Mouse (Mus musculus): ENCODE measurements at regions not wholly inside any gene's neighbourhood (a gene's known extent, or its start where the extent isn't known, plus 50 kb on each side); places are given as distances from the start of the nearest gene placed in this dataset.

DNA sequence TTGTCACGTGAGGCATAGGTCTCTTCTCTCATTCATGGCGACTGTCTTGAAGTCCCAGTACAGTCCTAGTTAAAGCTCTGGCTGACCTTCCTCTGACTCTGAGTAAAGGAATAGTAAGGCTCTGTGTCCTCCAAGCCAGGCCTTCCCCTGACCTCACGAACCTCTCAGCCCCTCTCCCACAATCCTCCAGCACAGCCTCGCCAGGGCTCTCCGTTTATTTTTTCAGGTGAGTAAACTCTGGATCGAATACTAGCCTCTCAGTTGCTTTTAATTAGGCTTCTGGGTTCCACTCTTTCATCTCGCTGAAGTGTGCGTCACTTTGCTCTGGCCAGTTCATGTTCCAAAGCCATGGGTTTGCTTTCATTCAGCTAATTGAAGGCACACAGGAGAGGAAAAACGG lies 133.8 kb downstream of the Mylk4 start:
- no peak for DNase-seq (ENCODE audit: low spot score)

DNA sequence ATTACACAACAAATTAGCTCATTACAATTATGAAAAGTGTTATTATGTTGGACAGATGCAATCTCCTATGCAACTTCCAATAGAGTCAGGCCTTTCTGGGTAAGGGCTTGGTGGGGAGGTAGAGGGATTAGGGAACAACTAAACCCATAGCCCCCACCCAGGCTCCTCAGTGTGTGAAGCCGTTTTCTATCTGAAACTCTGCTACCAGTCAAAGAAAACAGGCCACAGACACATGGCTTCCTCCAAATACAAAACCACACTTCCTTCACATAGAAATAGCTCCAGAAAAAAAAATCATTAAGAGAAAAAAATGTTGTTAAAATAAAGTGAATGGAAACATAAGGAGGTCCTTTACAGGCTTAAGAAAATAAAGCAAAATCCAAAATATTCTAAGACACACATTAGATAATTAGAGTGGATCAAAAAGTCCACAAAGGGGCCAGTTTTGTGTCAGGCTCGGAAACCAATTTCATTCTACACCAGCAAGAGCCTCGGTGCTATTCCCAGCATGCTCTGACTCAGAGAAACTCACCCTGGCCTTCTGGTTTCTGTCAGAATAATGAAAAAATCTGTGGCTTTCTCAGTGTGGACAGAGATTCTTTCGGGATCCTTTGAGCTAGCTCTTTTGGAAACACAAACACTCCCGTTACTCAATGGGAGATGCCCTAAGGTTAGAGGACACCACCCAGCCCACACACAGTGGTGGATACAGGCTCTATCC lies 140.6 kb downstream of the Mylk4 start:
- DNase-seq (ENCODE audit: low spot score): no peak

DNA sequence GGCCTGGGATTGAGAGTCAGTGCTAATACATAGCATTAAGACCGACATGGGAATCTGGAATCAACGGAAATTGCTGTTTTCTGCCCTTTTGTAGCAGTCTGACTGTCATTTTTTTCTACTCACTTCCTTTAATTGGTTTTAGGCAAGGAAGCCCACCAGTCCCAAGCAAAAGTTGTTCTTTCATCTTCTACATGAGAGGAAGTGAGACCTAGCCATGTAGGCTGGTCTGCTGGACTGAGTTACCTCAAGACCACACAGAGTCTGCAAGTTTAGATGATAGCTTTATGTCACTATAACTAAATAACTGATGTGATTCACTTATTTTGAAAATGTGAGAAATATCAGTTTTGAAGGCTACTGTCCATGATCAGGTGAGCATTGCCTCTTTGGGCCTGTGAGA lies 142.8 kb downstream of the Mylk4 start:
- no peak for DNase-seq (ENCODE audit: low spot score)

DNA sequence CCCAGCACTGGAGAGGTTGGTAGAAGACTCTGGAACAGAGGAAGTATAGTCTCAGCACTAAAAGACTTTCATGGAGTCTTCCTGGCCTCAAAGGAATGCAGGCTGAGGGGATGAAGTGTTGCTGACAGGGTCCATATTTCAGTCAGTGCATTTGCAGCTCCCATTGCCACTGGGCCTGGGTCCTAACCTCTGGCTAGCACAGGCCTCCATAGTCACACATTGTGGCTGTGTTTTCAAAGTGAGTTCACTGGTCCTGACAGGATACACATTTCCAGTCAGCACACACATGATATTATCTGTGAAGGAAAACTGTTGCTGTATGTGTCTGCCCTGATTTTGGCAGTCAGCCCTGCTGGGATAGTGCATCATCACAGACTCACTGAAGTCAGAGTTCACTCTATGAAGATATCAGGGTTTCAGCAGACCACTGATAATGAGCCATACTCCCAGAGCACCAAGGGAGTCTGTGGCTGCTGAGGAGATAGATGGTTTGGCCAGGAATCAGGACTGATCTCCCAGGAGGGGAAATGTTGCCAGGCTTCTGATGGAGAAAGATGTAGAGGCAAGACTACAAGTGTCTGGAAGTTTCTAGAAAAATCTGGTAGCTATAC lies 153.5 kb downstream of the Mylk4 start:
- DNase-seq (ENCODE audit: low spot score): no peak

DNA sequence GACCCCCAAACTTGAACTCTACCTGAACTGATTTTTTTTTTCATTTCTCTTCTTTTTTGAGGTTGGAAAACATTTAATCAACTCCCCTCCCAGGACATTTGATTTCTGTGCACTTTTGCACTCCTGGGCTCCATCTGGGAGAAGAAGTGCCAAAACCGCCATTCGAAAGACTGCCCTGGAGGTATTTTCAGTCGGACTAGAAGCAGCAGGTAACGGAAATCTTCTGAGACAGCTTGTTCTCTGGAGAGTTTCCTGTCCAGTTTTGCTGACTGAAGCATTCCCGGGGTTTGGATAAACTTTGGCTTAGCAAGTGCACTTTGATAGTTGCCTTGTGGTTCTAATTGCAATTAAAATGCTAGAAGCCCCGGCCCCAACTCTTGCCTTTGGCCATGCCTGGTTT lies 169.8 kb downstream of the Mylk4 start:
- no peak for DNase-seq (ENCODE audit: low spot score)

DNA sequence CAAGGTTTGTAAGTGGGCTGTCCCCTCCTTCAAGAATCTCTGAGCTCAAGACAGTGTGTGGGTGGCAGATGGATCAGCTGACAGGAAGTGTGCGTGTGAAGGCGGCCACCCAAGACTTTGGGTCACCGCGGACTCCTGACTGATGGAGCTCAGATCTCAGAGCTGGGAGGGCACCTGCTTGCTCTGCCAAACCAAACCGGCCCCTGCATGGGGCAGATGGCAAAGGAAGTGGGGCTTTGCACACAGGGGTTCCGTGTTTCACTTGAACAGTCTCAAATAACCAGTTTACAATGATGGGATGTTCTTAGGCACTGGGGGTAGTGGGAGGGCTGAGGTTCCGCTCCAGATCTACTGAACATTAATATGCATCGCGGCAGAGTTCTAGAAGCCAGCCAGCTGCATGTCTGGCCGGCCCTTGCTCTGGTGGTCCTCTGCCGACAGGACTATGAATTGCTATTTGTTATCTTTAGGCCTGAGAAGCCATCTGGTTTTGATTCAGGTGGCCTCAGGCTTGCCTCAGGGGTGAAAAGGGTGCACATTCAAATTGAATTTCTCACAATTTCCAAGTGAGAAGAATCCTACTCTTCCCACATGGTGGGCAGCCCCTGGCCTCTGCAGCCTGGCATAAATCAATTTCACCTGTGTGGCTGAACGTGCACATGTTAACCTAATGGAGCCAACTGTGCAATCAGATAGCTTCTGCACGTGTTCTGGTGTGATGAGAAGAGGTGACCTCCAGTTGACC lies 172.0 kb downstream of the Mylk4 start:
- DNase-seq (ENCODE audit: low spot score): no peak

DNA sequence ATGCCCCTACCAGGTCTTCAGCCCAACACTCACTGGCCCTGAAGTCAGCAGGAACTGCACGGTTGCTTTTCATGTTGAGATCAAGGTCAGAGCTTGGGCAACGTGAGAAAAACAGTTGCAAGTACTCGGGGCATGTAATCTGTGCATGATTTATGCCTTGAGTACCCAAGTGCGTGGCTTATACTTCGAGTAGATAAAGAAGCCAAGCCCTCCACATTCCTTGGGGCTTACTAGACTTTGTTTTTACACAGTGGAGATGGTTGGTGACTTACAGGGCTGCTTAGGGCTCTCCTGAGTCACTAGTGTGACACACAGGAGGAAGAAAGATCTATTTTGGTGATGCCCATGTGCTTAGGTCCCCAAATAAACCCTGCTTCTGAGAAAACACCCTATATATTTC lies 172.8 kb downstream of the Mylk4 start:
- DNase-seq (ENCODE audit: low spot score): no peak

DNA sequence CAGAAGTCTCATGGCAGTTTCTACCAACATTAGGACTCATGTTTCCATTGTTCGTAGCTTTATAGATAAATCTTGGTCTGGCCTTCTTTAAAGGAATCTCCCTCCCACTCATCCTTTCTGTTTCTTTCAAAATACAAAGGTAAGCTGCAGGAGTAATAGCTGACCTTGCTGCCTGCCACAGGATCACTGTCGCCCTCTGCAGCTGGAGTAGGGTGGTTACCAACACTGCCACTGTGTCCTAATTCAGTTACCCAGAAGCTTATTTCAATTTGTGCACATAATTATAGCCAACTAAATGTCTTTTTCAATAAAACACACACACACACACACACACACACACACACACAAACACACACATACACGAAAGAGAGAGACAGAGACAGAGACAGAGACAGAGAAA lies 175.3 kb downstream of the Mylk4 start:
- no peak for DNase-seq (ENCODE audit: low spot score)

DNA sequence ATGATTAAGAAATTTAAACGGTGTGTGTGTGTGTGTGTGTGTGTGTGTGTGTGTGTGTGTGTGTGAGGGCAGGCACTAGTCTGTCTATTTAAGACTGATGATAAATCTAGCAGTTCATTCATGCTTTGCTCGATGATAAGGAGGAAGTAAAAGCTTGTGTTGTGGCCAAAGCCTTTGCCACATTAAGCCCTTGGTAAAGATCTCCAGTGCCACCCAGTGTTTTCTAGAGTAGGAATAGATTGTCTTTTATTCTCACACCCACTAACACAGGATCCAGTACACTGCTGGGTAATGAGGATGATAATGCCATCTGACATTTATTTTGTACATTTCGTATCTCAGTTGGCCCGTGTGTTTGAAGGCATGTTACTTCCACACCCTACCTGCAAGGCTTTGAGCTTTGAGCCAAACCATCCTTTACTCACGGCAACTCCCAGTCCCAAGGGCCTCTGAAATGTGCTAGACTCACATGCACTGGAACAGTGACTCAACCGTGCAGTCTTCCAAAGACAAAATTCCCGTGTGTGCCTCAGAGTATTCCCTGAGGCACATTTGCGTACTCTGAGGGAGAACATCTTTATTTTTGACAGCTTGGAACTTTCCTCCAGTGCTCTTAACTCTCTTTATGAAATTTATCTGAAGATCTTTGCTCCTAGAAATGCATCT lies 179.7 kb downstream of the Mylk4 start:
- no peak for DNase-seq (ENCODE audit: low spot score)

DNA sequence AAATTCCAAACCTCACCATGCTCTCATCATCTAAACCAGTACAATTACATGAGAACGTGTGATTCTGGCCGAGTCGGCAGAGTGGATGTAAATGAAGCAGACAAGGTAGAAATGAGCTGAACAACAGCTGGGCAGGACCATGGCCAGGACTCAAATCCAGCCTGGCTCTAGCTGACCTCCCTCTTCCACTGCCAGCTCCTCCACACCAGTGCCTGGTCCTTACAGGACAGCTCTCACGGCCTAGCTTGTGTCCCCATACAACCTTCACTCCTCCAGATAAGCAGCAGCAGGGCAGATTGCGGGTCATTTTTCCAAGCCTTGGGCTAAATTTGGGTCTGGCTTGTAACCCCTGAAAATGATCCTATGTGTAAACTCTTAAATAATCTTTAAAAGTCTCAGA lies 182.4 kb downstream of the Mylk4 start:
- no peak for DNase-seq (ENCODE audit: low spot score)

DNA sequence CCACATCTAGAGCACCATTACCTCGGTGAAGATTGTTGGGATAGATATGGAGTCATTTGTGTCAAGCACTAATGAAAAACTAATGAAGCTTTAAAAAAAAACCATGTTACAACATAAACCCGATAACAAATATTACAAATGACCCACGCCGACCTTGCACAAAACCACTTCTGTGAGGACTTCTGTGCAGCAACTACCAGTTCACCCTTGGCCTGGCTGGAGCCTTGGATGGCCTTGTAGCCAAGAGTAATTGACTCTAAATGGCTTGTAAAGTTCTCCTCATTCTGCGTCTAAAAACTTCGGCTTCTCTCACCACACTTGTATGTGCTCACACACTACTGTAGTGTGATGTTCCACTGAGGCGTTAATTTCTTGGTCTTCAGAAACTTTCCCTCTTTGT lies 190.1 kb downstream of the Mylk4 start:
- DNase-seq (ENCODE audit: low spot score): no peak

DNA sequence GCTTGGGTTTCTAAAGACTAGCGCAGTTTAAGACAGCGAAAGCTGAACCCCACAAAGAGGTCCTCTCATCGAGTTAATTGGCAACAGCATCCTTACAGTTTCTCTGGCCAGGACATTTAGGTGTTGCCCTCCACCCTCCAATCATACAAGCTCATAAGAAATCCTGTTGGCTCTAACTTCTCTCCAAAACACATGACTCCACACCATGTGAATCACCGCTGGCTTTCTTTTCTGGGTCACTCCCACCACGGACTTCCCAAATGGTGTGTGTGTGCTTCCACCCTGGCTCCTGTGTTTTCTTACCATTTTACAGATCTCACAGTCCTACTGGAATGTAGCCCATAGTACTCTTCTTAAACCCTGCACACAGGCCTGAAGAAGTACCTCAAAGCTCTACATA lies 190.6 kb downstream of the Mylk4 start:
- no peak for DNase-seq (ENCODE audit: low spot score)

DNA sequence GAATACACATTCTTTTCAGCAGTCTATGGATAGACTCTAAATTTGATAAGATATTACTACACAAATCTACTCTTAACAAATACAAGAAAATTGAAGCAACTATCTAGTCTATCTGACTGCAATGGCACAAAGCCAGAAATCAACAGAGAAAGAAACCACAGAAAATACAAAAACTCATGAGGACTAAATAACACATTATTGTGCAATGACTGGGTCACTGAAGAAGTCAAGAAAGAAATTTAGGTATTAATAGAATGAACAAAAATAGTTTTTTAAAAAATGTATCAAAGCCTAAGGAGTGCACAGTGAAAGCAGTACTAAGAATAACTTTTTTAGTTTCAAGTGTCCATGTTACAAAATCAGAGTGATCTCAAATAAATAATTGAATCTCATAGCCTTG lies 202.2 kb downstream of the Mylk4 start:
- DNase-seq (ENCODE audit: low spot score): no peak

DNA sequence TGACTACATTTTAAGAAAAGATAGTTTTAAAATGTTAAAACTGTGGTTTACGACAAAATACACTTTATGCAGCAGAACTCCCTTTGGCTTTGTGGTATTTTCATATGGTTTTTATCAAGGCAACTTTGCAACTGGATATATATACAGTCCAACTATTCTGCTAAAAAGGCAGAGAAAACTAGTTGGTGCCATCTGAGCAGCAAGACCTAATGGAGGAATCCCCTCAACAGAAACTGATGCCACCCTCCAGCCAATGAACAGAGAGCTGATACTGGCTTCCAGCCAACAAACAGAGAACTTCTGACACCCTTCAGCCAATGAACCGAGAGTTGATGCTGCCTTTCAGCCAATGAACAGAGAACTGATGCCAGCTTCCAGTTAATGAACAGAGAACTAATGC lies 215.9 kb downstream of the Mylk4 start:
- no peak for DNase-seq (ENCODE audit: low spot score)

DNA sequence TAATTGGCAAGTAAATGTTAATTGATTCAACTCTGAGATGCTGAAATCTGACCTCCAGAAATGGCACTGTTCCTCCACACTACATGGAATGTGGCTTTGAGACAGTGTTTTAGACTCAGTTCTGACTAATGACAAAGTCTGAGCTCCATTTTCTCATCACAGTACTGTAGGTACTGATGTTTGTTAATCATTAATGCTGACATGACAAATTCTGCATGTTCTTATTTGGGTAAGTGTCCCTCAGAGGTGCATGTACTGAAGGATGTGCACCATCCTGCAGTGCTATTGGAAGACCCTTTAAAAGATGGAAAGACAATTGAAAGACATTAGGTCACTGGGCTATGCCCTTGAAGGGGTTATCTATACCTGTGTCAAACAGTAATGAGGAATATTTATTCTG lies 222.1 kb upstream of the Gmds start:
- DNase-seq (ENCODE audit: low spot score): no peak

DNA sequence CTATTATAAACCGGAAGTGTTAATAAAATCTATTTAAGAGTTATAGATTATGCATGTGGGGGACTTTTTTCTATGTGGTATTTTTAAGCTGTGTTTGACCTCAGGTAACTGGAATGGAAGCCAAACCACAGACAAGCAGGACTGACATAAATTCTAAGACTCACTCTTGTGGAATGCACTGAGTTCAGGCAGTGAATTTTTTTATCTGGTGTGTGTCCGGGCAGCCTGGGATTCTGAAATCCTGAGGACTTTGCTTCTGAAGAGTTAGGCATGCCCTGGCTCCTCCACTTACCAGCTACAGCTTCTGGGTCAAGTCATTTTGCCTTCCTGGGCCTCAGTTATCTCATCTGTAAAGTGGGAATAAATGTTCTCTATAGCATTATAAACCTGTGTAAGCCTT lies 217.9 kb upstream of the Gmds start:
- DNase-seq (ENCODE audit: low spot score): no peak

DNA sequence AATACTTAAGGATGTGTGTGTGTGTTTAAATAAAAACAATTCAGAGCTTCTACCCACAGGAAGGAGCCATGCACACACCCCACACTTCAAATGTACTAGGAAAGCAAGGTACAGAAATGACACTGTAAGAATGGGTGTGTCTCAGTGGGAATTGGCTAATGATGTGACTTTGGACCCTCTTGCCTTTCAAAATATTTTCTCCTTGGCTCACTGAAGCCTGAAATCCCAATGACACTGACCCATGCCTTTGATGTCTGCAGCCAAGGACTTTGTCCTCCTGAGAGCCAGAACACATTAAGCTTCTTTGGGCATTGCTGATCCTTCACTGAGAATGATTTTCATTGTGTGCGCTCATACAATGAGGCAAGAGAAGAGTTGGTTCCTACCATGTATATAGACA lies 216.5 kb upstream of the Gmds start:
- no peak for DNase-seq (ENCODE audit: low spot score)

DNA sequence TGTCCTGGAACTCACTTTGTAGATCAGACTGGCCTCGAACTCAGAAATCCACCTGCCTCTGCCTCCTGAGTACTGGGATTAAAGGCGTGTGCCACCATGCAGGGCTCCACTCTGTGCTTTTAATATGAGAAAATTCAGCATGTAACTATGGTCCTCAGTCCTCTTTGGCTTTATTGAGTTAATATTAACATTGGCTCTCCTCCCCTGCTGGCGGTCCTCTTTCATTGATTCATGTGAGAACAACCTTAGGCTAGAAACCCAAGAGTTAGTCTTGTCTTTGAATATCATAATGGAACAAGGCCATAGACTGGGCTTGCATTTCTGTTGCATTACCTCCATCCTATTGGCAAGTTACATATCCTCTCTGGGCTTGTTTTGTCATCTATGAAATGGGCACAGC lies 216.1 kb upstream of the Gmds start:
- no peak for DNase-seq (ENCODE audit: low spot score)

DNA sequence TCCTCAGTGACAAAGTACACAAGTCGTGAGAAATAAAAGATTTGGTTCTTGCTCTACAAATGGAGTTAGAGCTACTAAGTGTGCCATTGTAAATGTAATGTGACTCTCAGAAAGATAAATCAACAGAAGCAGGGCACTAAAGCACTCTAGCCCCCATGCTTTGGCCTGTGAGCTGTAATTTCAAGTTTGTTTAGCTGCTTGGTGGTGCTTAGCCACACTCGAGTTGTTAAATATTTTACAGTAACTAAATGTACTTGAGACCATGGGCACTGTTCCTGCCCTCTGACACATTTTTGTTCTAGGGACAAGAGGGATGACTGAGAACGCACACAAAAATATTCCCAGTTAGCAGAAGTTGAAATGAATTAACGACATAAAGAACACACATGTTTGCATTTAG lies 214.6 kb upstream of the Gmds start:
- no peak for DNase-seq (ENCODE audit: low spot score)

DNA sequence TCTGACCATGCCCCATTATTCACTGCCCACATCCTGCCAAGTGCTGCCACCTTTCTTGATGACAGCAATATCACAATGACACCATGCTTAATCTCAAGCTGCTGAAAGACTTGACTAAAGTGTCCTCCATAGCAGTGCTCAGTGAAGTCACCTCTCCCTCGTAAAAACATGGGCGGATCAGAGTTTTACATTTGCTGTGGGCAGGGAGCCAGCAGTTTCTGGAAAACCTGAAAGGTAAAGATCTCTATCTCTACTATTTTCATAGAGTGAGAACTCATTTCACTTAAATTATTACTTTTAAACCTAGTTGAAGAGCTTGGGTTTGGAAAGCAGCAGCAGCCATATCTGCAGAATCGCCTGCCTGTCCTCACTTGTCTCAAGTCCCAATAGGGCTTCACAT lies 211.6 kb upstream of the Gmds start:
- no peak for DNase-seq (ENCODE audit: low spot score)

DNA sequence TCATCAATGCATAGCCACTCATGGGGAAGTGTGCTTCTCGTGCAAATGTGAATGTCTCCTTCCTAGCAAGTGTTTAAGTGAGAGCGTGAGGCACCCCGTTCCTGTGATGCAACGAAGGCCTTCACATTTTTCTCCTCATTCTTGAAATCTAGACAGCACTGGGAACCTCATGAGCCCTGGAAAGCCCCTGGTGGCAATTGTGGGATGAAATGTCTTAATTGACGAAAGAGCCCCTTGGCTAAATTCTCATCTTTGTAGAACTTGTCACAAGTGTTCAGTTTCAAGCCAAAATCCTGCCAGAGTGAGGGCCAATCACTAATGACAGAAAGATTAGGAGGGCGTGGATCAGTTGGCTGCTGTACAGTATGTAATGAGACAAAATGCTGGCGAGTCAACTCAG lies 208.6 kb upstream of the Gmds start:
- DNase-seq (ENCODE audit: low spot score): no peak

DNA sequence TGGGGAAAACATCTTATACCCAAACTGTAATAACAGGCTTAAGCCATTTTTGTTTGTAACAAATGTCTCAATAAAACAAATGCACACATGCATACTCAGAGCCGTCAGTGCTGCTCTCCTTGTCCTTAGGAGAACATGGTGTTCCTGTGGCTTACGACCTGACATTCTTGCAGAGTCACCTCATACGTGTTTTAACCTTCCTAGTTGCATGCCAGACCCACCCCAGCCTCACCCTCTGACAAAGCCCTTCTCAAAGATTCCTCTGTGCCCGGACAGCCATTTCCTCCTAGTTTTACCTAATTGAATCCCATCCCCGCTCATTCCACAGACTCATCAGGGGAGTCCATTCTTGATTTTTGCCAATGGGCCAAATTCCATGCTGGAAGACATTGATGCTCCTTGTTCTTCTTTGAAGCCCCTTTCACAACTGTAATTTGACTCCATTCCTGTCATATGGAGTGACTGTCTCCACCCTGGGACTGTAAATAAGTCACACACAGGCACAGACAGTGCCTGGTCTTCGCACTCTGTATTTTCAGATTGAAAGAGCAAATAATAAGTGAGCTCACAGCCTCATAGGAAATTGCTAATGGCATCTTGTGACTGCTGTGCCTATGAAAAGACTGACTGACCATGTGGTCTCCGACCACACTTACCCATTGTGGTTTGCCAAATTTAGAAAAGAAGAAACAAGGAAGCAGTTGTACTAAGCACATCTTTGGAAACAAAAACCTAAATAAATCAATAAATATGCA lies 206.6 kb upstream of the Gmds start:
- DNase-seq (ENCODE audit: low spot score): no peak

All from c-Kit-positive CD71-positive TER-119-positive erythroid progenitor cells, embryonic 14.5 days (primary cell).